Mouse (Mus musculus) CD8-positive naive resting alpha-beta T cell, adult 2 months (primary cell): ENCODE results near the gene Wdr66.

Experiments used
- DNase-seq, 2 experiments: peaks; one replicate each; pipeline ENCODE4 v3.0.0; 2022; ENCODE audit warnings: low read depth in 2 of 2, low spot score in 2 of 2

Wdr66 gene

DNA sequence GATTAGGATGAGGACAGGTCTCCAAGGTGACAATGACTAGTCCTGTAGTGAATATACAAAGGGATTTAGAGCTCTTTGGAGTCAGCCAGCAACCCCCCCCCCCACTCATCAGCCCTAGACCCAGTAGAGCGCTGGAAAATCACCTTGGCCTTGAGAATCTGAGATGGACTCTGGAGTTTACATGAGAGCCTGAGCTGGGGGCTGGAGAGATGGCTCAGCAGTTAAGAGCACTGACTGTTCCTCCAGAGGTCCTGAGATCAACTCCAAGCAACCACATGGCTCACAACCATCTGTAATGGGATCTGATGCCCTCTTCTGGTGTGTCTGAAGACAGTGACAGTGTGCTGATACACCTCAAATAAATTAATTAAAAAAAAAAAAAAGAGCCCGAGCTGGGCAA, 96.1 kb downstream of the Wdr66 start:
- DNase-seq, result no peak

DNA sequence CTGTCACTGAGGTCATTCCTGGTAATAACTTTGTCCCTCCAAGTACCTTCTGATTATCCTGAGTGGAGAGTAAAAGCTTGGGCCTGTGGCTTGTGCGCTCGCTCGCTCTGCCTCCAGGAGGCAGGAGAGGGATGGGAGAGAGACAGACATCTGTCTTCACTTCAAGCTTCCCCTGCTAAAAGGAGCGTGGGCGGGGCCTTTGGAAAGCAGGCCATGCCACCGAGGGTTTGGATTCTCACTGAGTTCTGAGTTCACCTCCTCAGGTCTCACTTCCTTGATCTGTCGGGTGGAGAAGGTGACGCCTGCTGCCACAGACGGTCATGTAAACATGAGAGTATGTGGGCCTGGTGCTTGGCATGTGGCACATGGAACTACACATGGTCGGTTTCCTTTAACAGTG, 98.5 kb downstream of the Wdr66 start:
- no peak for DNase-seq

DNA sequence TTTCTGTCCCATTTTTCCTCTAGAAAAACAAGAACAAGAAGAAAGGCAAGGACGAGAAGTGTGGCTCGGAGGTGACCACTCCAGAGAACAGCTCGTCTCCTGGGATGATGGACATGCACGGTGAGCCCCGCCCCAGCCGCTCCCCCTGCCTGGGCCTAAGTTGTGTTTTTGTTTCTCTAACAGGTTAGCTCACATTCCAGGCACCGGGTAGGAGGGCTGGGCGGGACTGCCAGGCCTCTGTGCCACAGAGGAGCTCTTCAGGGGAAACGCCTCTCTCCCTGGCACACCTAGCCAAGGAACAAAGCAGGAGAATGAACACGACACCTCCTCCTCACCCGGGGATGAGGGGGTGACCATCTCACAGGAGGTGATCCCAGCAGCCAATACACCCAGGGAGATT, 104.0 kb downstream of the Wdr66 start:
- no peak for DNase-seq

DNA sequence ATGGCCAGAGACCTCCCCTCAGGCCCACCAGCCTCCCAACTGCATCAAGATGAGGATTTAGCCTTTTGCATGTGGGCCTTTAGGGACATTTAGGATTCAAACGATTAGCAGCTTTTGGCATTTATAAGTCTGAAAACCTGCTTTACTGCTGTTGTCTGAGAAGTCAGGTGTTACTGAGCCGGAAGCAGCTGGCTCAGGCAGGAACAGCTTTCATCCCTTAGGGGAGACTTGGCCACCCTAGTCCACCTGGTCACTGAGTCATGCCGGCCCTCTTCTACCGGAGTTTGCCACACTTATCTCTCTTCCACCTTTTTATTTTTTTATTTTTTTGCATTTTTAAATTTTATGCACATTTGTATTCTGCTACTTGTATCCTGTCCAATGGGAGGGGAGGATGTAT, 105.4 kb downstream of the Wdr66 start:
- no peak for DNase-seq

DNA sequence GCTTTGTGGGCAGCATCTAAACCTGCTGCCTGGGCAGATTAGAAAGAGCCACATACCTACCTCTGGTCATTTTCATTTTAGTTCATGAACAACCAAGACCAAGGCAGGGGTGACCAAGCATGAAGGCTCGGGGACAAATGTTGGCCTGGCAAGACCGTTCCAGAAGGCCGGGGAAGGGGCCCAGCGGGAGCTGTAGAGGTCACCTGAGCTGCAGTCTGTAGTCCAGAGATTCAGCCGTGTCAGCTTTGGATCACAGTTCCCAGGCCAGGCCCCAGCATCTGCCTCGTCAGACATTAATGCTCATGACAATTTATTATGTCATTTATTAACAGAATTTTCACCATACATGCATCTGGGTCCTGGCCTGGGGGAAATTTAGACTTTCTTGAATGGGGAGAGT, 107.5 kb downstream of the Wdr66 start:
- DNase-seq, result no peak

DNA sequence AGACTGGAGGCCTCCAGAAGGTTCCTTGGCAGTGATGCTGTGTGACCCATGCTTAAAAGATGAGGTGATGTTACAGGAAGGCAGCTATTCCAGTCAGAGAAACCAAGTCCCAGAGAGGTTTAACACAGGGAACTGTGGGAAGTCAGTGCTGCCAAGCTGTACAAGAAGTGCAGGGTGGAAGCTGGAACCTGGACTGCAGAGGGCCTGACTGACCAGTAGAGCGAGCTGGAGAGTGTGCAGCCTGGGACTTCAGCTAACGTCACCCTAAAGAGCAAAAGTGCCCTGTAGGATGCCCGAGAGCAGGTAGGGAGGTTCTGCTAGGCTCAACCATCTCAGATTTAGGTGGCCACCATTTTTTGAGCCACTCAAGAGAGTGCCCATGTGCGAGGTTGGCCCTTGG, 111.0 kb downstream of the Wdr66 start:
- DNase-seq, result no peak

DNA sequence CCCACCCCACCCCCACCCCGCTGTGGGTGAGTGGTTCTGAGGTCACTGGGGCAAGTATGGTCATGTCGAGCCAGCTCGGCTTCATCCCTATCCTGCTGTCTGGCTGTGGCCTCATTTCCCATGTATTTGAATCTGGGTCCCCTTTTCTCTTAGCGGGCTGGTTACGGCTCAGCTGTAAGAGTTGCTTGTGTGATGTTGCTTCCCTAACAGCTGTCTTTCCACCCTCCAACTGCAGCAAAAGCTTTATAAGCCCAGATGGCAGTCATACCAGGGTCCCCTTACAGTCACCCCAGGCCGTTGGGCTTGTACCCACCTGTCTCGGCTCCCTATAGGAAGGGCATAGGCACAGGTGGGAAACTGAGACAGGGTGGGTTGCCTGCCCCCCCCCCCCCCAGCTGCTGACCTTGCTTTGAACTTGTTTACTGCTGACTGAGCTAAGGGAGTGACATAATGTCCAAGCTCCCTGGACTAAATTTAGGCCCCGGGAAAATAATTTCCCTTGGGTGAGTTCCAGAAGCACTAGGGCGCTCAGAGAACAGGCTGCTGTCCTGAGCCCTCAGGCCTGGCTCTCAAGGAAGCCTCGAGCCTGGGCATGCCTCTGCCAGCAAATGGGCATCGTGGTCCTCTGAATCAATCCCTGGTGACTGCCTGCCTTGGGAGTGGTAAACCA, 112.5 kb downstream of the Wdr66 start:
- no peak for DNase-seq

DNA sequence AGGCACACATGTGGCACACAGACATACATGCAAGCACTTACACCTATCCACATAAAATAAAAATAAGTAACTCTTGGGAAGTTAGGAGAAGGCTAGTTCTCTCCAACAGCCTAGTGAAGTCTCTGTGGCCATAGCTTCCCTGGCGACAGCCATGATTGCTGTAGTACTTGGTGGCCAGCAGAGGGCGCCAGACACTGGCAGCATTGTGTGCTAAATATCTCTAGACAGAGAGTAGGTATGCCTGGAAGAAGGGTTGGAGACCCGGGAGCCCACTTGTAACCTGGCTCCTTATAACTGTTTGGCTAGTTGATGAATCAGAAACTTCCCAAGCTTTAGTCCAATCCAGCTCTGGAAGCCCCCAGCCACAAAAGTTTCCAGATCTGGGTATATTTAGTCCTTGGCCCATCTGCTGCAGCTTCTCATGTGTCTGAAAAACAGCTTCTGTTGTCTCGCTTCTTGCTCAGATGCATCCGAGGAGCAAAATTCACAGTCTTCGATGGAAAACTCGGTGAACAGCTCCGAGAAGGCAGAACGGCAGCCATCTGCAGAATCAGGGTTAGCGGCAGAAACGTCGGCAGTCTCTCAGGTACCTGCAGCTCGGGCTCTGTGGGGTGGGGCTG, 117.1 kb downstream of the Wdr66 start:
- peak in 1 of 2 experiments; percentile 33 for DNase-seq

DNA sequence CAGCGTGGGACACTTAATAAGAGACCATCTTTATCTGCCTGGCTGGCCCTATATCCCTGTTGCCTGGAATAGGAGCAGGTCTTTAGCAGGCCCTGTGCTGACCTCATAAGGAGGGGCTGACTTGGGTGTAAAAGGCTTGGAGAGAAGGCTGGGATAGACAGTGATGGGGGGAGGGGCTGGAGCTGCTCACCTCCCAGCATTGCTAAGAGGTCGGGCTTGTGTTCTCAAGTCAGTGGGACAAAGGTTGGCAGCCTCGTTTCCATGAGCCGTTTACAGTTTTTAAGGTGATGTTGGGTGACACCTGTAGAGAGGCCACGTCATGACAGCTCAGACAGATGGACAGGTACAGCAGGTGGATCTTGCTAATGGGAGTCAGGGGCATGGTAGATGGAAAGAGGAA, 118.1 kb downstream of the Wdr66 start:
- no peak for DNase-seq

DNA sequence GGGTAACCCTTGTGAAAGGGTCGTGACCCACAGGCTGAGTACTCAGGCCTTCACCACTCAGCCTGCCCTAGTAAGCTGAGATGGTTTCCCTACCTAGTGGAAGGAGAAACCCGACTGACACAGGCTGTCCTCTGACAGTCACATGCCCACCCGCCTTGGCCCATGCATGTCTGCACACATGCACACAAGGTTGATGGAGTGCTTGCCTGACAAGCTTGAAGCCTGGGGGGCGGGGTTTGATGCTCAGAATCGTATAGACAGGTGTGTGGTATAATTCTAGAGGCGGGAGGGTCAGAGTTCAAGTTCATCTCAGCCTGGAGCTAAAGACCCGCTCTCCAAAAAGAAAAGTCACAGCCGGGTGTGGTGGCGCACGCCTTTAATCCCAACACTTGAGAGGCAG, 123.4 kb downstream of the Wdr66 start:
- DNase-seq, result no peak

DNA sequence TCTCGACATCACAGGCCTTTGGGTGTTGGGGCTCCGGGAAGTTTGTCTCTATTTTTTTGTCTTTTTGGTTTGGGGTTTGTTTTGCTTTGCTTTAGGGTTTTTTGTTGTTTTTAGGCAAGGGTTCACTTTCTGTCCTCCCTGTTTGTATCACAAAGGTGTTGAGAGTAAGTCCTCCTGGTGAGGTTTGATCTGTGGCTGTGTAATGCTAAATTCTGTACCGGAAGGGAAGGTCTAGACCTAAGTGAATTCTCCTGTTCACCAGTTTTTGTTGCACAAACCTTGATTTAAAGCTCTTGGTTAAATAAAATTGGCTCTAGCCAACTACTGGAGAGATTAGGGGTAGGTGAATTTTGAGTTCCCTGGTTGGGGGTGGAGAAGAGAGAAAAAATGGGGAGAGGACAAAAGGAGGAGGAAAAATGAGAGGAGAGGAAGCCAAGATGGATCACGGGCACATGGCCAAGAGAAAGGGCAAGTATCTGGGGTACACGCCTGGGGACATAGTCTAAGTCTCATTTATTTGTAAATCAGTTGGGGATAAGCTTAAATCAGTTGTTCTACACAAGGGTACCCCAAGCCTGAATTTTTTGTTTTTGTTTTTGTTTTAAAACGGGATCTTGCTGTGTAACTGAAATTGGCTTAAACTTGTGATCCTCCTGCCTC, 124.0 kb downstream of the Wdr66 start:
- no peak for DNase-seq

DNA sequence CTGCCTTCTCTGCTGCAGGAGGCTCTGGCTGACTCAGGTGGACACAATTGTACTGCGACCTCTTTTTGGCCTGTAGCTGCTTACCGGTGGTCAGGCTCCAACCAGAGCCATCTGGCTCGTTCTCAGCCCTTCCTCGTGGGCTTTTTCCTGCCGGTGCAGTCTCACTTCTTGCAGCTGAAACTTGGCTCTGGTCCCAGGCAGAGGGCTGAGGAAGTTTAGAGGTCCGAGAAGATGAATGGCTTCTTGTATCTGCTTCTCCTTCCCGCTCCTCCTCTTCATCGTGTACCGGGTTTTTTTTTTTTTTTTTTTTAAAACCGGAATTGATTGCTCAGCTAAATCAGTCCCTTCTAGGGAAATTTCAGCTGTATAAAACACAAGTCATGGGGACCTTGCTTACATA, 124.7 kb downstream of the Wdr66 start:
- no peak for DNase-seq
